Mouse (Mus musculus) ovary, adult 18-20 months (tissue): ENCODE results near the gene Eapp.
"Not testable (repeated sequence)": the region's sequence is repeated elsewhere in the genome, so short reads cannot be mapped to it uniquely, and the experiment has no call there.

Experiments
- DNase-seq: peaks from one replicate; pipeline ENCODE4 v3.0.0; 2022; ENCODE audit warnings: low spot score, mixed read lengths

Gene Eapp

GRCm38 (mm10) chr12:54683182-54683581 lies 12.5 kb downstream of the Eapp start:
- DNase-seq, result no peak

- no peak for DNase-seq
These were observed 19.0 kb downstream of the Eapp start for GRCm38 (mm10) chr12:54676709-54677108.

GRCm38 (mm10) chr12:54675396-54675795 lies 20.3 kb downstream of the Eapp start:
- no peak for DNase-seq

- DNase-seq, result no peak
These were observed 24.4 kb downstream of the Eapp start for GRCm38 (mm10) chr12:54671262-54671661.

DNA sequence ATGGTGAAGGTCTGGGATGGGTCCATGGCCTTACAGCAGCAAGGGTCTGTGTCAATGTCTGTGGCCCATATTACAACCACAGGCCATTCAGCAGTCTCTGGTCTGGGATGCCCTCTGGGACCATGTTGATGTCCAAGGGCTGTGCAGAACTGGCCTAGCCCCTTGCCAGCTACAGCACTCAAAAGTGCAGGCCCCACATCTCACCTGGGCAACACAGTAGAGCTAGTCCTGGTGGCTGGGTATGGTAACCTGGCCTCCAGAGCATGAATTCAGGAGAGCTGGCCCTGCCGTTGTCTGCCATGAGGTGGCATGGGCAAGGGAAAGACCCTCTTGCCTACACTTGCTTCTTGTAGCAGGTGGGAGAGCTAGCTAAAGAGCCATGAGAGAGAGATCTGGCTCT lies 27.6 kb downstream of the Eapp start:
- DNase-seq, result no peak

DNA sequence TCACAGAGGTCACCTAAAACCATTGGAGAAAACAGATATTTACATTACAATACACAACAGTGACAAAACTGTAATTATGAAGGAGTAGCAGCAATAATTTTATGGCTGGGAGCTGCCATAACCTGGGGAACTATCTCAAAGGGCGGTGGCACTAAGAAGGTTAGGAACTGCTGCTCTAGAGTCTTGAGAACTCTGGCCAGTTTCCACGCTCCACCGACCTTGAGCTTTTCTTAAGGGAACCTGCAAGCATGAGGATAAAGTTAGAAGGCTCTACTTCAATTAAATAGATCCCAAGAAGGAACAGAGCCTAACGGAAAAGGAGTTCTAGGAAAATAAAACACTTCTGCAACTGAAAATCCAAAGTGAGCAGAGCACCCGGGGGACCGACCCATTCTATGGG lies 30.2 kb downstream of the Eapp start:
- DNase-seq, result no peak

GRCm38 (mm10) chr12:54661470-54661869 lies 34.2 kb downstream of the Eapp start:
- DNase-seq, result not testable (repeated sequence)

DNA sequence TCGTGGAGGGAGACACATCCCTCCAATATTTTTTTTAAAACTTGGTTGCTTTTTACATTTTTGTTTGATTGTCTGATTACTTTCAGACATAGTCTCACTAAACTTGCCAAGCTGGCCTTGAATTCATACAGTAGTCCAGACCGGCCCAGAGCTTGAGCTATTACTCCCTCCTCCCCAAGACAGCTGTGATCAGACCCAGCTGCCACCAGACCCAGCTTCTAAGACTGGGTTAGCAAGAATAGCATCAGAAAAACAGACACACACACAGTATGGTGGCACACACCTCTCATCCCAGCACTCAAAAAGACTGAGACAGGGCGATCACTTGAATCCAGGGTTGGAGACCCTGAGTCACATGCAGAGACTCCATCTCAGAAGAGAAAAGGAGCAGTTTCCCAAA lies 35.8 kb downstream of the Eapp start:
- DNase-seq, result no peak

DNA sequence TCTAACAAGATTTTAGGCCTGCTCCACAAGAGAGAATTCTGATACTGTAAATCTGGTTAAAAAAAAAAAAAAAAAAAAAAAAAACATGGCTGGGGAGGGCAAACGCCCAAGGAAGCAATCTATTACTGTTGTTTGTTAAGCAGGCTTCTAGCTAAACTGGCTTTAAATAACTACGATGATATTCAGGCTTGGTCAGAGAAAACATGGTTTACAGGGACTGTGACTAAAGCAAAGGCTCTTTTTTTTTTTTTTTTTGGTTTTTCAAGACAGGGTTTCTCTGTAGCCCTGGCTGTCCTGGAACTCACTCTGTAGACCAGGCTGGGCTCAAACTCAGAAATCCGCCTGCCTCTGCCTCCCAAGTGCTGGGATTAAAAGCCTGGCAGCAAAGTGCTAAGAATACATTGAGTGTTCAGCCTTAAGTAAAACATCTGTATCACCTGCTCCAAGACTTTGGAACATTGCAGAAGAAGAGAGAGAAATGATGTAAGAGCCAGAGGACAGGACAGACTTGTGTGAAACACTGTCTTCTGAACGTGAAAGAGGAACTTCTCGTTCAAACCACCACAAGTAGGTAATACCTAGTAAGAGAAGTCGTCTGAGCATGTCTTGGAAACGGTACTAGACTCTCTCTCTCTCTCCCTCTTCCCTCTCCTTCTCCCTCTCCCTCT lies 37.1 kb downstream of the Eapp start:
- no peak for DNase-seq

DNA sequence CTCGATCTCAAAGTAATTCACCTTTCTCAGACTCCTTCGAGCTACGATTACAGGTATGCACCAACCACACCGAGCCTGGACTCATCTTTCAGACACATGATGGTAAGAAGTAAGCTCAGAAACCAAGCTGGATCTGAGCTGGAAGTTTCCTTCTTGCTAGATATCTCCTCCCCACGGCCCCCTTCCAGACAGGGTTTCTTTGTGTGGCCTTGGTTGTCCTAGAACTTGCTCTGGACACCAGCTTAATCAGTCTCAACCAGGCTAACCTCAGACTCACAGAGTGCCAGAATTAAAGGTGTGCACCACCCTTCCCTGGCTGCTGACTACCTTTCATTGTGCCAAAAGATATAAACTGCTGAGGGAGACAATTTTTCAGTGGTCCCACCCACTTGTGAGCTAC lies 37.7 kb downstream of the Eapp start:
- DNase-seq, result no peak

DNA sequence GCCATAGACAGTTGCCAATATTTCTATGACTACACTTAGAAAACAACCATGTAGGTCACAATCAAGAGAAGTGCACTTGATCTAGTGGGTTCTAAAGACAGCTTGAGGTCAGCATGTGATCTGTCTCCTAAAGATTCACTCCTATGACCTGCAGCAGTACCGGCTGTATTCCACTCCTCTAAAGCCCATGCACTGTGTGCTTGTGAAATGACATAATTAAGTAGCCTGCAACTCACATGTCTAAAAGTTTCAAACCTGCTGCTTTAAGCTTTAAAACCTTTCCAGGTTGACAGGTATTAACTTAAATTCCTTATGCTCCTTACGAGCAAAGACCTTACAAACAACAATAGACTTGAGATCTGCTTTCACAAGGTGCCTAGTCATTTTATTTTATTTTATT lies 38.5 kb downstream of the Eapp start:
- no peak for DNase-seq

- DNase-seq, result peak; percentile 95
These were observed 39.1 kb downstream of the Eapp start, which contains the start of gene Sptssa for GRCm38 (mm10) chr12:54656396-54657171. Gene Sptssa, minus strand, starts transcription at chr12:54656573.

DNA sequence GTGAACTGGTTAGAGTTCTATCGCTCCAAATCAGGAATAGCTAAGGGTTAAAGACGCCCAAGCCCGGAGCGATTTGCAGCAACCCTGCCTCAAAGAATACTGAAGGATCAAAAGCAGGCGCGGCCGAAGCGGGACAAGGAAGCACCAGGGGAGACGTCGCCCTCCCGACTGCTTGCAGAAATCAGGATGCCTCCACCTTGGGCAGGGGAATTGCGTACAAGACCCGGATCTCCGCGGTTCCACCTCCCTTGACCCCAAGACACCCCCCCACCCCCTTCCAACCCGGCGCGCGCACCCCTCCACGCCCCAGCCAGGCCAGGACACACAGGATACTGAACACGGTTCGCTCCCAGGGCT lies 39.7 kb downstream of the Eapp start:
- DNase-seq, result no peak

- DNase-seq, result no peak
These were observed 40.2 kb downstream of the Eapp start for GRCm38 (mm10) chr12:54655292-54656038.

GRCm38 (mm10) chr12:54654741-54655140 lies 41.0 kb downstream of the Eapp start:
- DNase-seq, result no peak

- no peak for DNase-seq
These were observed 41.6 kb downstream of the Eapp start for GRCm38 (mm10) chr12:54654141-54654540.

GRCm38 (mm10) chr12:54652346-54652745 lies 43.4 kb downstream of the Eapp start:
- DNase-seq, result no peak

DNA sequence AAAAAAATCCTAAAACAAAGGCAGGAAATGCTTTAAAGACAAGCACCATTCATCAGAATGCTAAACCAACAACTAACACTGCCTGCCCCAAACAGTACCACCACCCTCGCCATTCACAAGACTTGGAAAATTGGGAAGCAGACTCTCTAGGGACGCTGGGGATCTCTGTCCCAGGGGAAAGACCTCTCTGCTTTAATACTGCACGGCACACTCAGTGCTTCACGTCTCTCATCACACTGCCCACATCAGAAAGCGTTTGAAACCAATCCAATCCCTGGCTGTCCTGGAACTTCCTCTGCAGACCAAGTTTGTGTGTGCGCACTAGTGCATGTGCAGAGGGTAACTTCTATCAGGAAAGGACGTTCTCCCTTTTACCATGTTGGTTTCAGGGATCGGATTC lies 43.9 kb downstream of the Eapp start:
- no peak for DNase-seq

DNA sequence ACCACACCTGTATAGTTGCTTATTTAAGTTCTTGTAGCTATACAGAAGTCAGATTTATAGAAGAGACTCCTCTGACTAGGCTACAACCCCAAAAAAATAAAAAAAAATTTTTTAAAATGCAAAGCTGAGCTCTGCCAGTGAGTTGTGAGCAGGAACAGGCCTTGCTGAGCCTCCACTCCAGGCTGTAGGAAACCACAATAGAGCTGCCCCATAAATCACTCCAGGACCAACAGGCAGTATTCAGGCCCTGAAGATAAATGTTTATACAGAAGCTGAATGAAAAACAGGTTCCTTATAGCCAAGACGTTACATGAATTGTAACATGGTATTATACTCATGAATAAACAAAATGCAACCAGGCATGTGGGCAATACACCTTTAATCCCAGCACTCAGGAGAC lies 44.5 kb downstream of the Eapp start:
- no peak for DNase-seq

GRCm38 (mm10) chr12:54644947-54645346 lies 50.8 kb downstream of the Eapp start:
- DNase-seq, result no peak

- no peak for DNase-seq
These were observed 52.3 kb downstream of the Eapp start for GRCm38 (mm10) chr12:54643320-54643892.

DNA sequence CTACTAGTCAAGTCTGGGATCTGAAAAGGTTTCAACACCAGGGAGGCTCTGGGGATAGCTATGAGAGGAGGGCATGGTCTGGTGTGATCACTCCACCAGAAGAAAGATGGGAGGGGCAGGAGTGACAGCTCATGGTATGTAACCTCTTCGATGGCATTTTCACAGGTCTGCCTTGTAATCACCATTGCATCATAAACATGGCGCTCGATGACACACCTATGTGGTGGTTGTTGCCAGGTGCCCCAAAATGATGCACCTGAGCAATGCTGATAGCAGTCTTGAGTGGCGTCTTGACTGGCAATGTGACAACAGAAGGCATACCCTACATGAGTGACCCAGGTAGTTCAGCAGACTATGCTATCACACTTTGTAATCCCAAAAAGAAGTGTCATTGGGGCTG lies 54.3 kb downstream of the Eapp start:
- DNase-seq, result no peak

GRCm38 (mm10) chr12:54640259-54640658 lies 55.4 kb downstream of the Eapp start:
- no peak for DNase-seq
